Mouse (Mus musculus): ENCODE data around the gene Dnah6. TPM values are rescaled to one million over a fixed set of nuclear protein-coding genes. Genes with fewer than 3 reads are reported as not detected.

Dnah6 gene
- total and polyA plus RNA-seq, 3 experiments = under 0.01 to 0.06 (median 0.04) TPM

- dilution Hi-C loops (cut with MboI; ENCODE audit: extremely low pct_ligation_motif_present, extremely low pct_unique_long_range_greater_than_20kb, low sequenced_read_pairs) = no loop called here
- DNase-seq (ENCODE audit: extremely low read depth) = peak; percentile 63
Observed at GRCm38 (mm10) chr6:73253006-73253405, 31.6 kb upstream of the Dnah6 start.

GRCm38 (mm10) chr6:73252396-73252795, 30.9 kb upstream of the Dnah6 start:
- Histone ChIP-seq H3K36me3 (replicated peaks in 1 of 2; ENCODE audit: control insufficient read depth in 1 of 2, insufficient read depth in 1 of 2, low read length in 1 of 2) (peaks cover 4 to 32% of the 10 kb centered on the region in 2 experiments), H3K27ac (ENCODE audit: insufficient read depth, low read depth) (no peak overlapping the region), H3K9me3 (replicated peaks; ENCODE audit: low read length) (peaks cover 6% of the 10 kb centered on the region), H3K4me1 (ENCODE audit: control insufficient read depth in 1 of 2, insufficient read depth in 2 of 2) (peaks cover 18 to 66% of the 10 kb centered on the region in 2 experiments), H3K27me3 (replicated peaks) (no peaks in the 10 kb centered on the region), H3K9ac (ENCODE audit: insufficient read depth, low read depth) (no peak overlapping the region), H3K79me2 (replicated peaks; ENCODE audit: control insufficient read depth, extremely low read depth, insufficient read depth, poor library complexity, severe bottlenecking) (peaks cover 64% of the 10 kb centered on the region), H3K4me3 (replicated peaks in 1 of 3; ENCODE audit: low read depth in 2 of 3, low read length in 2 of 3, poor library complexity in 1 of 3) (no peak overlapping the region), H3K4me2 (ENCODE audit: insufficient read depth, low read depth, poor library complexity, severe bottlenecking) (no peak overlapping the region)
- dilution Hi-C loops (cut with MboI; ENCODE audit: extremely low pct_ligation_motif_present, extremely low pct_unique_long_range_greater_than_20kb, low sequenced_read_pairs) (no loop called here), in situ Hi-C loops (cut with MboI; ENCODE audit: low pct_ligation_motif_present, low pct_unique_long_range_greater_than_20kb, low sequenced_read_pairs) (no loop called here)
- DNase-seq (ENCODE audit: extremely low read depth) = no peak
- no peak for TF ChIP-seq MYC (IDR thresholded peaks at IDR 0.05; ENCODE audit: low read depth, low read length)
- TF ChIP-seq EP300 (IDR thresholded peaks at IDR 0.05; ENCODE audit: low read length) = no peak
- TF ChIP-seq RAD21 (IDR thresholded peaks at IDR 0.05; ENCODE audit: low read depth, low read length) = no peak
- TF ChIP-seq CHD2 (IDR thresholded peaks at IDR 0.05; ENCODE audit: low read length) = no peak

More at GRCm38 (mm10) chr6:73253006-73253405, 31.6 kb upstream of the Dnah6 start:
- peaks cover 7 to 38% of the 10 kb centered on the region in 2 experiments for H3K36me3 ChIP-seq (replicated peaks in 1 of 2; ENCODE audit: control insufficient read depth in 1 of 2, insufficient read depth in 1 of 2, low read length in 1 of 2)
- H3K4me1 ChIP-seq (ENCODE audit: control insufficient read depth in 1 of 2, insufficient read depth in 2 of 2) = peaks cover 18 to 66% of the 10 kb centered on the region in 2 experiments
- H3K79me2 ChIP-seq (replicated peaks; ENCODE audit: control insufficient read depth, extremely low read depth, insufficient read depth, poor library complexity, severe bottlenecking) = peaks cover 64% of the 10 kb centered on the region
- H3K4me3 ChIP-seq (replicated peaks in 1 of 3; ENCODE audit: low read depth in 2 of 3, low read length in 2 of 3, poor library complexity in 1 of 3) = no peak overlapping the region
- no peaks in the 10 kb centered on the region for H3K27me3 ChIP-seq (replicated peaks)
- H3K27ac ChIP-seq (ENCODE audit: insufficient read depth, low read depth) = 0 out of 2 replicates have a peak overlapping the region, but pooled peaks have one; percentile 18
- H3K9me3 ChIP-seq (replicated peaks; ENCODE audit: low read length) = peaks cover 6% of the 10 kb centered on the region
- TF ChIP-seq TBP (conservative IDR thresholded peaks at IDR 0.05; ENCODE audit: low read depth, low read length) = no peak
- TF ChIP-seq MEF2A (IDR thresholded peaks at IDR 0.05; ENCODE audit: borderline replicate concordance, low read depth, low read length) = no peak
- TF ChIP-seq MAX (IDR thresholded peaks at IDR 0.05; ENCODE audit: low read length) = peak; percentile 28; the same call in 1 of the 2 replicates
- TF ChIP-seq MAZ (IDR thresholded peaks at IDR 0.05; ENCODE audit: low read depth, low read length) = no peak
- no peak for TF ChIP-seq CTCF (conservative IDR thresholded peaks at IDR 0.05 in 1 of 2, IDR thresholded peaks at IDR 0.05 in 1 of 2; ENCODE audit: low read depth in 2 of 2, low read length in 2 of 2)
- TF ChIP-seq MAFK (IDR thresholded peaks at IDR 0.05; ENCODE audit: insufficient replicate concordance, low read length) = no peak
- peak; percentile 85 for TF ChIP-seq EP300 (IDR thresholded peaks at IDR 0.05; ENCODE audit: low read length)
- peak; percentile 13; the same call in 1 of the 2 replicates for TF ChIP-seq BHLHE40 (IDR thresholded peaks at IDR 0.05; ENCODE audit: low read depth, low read length)
- TF ChIP-seq ZMIZ1 (IDR thresholded peaks at IDR 0.05; ENCODE audit: low read depth, low read length) = no peak
- TF ChIP-seq NELFE (IDR thresholded peaks at IDR 0.05; ENCODE audit: low read depth, low read length) = no peak
- no peak for TF ChIP-seq CHD2 (IDR thresholded peaks at IDR 0.05; ENCODE audit: low read length)
- peak; percentile 58 for TF ChIP-seq JUND (conservative IDR thresholded peaks at IDR 0.05; ENCODE audit: low read depth, low read length)
- TF ChIP-seq SIN3A (IDR thresholded peaks at IDR 0.05; ENCODE audit: low read length) = no peak
- TF ChIP-seq ZC3H11A (IDR thresholded peaks at IDR 0.05; ENCODE audit: low read depth, low read length) = no peak
- TF ChIP-seq TCF12 (IDR thresholded peaks at IDR 0.05; ENCODE audit: low read depth, low read length) = peak; percentile 64
- no peak for TF ChIP-seq MXI1 (IDR thresholded peaks at IDR 0.05; ENCODE audit: low read depth, low read length)
- TF ChIP-seq KAT2A (IDR thresholded peaks at IDR 0.05; ENCODE audit: insufficient replicate concordance, low read length) = no peak
- no peak for TF ChIP-seq PAX5 (IDR thresholded peaks at IDR 0.05; ENCODE audit: low read length)
- no peak for TF ChIP-seq ZNF384 (IDR thresholded peaks at IDR 0.05; ENCODE audit: low read depth, low read length)
- peak; percentile 30; the same call in 1 of the 2 replicates for TF ChIP-seq JUN (IDR thresholded peaks at IDR 0.05; ENCODE audit: insufficient read depth, low read depth, low read length)
- TF ChIP-seq RCOR1 (conservative IDR thresholded peaks at IDR 0.05; ENCODE audit: low read depth, low read length) = no peak
- no peak for TF ChIP-seq ZKSCAN1 (IDR thresholded peaks at IDR 0.05; ENCODE audit: borderline replicate concordance, low read depth, low read length)
- TF ChIP-seq POLR2A (IDR thresholded peaks at IDR 0.05; ENCODE audit: low read depth, low read length) = no peak
- TF ChIP-seq CHD1 (IDR thresholded peaks at IDR 0.05; ENCODE audit: low read depth, low read length) = no peak
- TF ChIP-seq RAD21 (IDR thresholded peaks at IDR 0.05; ENCODE audit: low read depth, low read length) = no peak
- no peak for TF ChIP-seq GABPA (IDR thresholded peaks at IDR 0.05; ENCODE audit: insufficient replicate concordance, low read depth, low read length)
- no peak; the same call in 1 of the 2 replicates for TF ChIP-seq ETS1 (conservative IDR thresholded peaks at IDR 0.05; ENCODE audit: low read depth, low read length)
- TF ChIP-seq NRF1 (IDR thresholded peaks at IDR 0.05; ENCODE audit: low read depth, low read length) = no peak
- no peak for TF ChIP-seq SMC3 (IDR thresholded peaks at IDR 0.05; ENCODE audit: low read depth, low read length)
- TF ChIP-seq IRF4 (IDR thresholded peaks at IDR 0.05; ENCODE audit: low read depth, low read length) = peak; percentile 81
- TF ChIP-seq USF1 (IDR thresholded peaks at IDR 0.05; ENCODE audit: low read depth, low read length) = no peak
- no peak for TF ChIP-seq POLR2AphosphoS2 (IDR thresholded peaks at IDR 0.05; ENCODE audit: low read depth, low read length)
- peak; percentile 68 for TF ChIP-seq ELF1 (IDR thresholded peaks at IDR 0.05; ENCODE audit: low read depth, low read length)
- no peak for TF ChIP-seq UBTF (IDR thresholded peaks at IDR 0.05; ENCODE audit: low read depth, low read length)
- no peak for TF ChIP-seq USF2 (conservative IDR thresholded peaks at IDR 0.05; ENCODE audit: low read depth, low read length)
- TF ChIP-seq MYC (IDR thresholded peaks at IDR 0.05; ENCODE audit: low read depth, low read length) = peak; percentile 56; the same call in 1 of the 2 replicates
- no peak for TF ChIP-seq E2F4 (IDR thresholded peaks at IDR 0.05; ENCODE audit: insufficient replicate concordance, low read depth, low read length)
- TF ChIP-seq HCFC1 (IDR thresholded peaks at IDR 0.05; ENCODE audit: low read depth, low read length) = no peak
- H3K4me2 ChIP-seq (ENCODE audit: insufficient read depth, low read depth, poor library complexity, severe bottlenecking) = no peak overlapping the region
- in situ Hi-C loops (cut with MboI; ENCODE audit: low pct_ligation_motif_present, low pct_unique_long_range_greater_than_20kb, low sequenced_read_pairs) = no loop called here
- no peak overlapping the region for H3K9ac ChIP-seq (ENCODE audit: insufficient read depth, low read depth)
